Mouse (Mus musculus): ENCODE measurements around the gene Zfp442.
"Not testable (repeated sequence)": the region's sequence is repeated elsewhere in the genome, so short reads cannot be mapped to it uniquely, and the experiment has no call there.

Zfp442 gene

DNA sequence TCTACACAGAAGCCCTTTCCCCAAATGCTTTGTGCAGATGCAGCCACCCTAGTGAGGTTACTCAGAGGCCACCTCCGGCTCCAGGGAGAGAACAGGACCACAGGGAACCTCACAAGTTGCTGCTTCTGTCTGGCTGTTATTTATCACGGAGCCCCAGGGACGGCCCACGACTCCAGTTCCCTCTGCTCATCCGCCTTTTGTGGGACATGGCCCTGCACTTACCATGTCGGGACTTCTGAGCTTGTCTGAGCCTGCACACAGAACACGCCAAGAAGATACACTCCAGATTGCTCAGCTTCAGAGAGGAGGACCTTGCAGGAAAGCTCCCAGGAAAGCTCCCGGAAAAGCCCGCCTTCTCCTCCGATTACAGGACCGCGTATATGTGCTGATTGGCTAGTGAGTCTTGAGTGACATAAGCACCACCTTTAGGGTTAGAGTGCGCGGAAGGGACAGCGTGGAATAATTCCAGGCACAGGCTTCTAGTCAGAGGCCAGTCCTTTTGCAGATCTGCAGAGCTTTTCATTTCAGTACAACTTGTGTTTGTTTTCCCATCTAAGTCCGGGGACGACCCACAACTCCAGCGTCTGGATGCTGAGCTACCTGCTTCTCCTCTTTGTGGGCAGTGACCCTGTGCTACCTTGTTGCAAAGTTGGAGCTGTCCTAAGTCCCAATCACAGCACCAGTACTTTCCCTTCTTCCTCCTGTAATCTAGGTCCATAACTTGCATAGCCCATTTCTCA, at the start of gene Zfp442:
Gene Zfp442, minus strand, starts transcription at position 307 of the 740 bp plus-strand sequence.
- peak; percentile 63 to 68 for DNase-seq (ENCODE audit: low spot score in 2 of 2)

- not testable (repeated sequence) for DNase-seq (ENCODE audit: low spot score in 2 of 2)
These were observed 49.1 kb upstream of the Zfp442 start for GRCm38 (mm10) chr2:150500124-150500973.

- DNase-seq (ENCODE audit: low spot score in 2 of 2) = no peak
These were observed 41.7 kb upstream of the Zfp442 start for GRCm38 (mm10) chr2:150493031-150493430.

GRCm38 (mm10) chr2:150484939-150485778, 33.9 kb upstream of the Zfp442 start, which contains the start of gene Zfp345:
Zfp345 (minus strand) TSS chr2:150485091.
- not testable (repeated sequence) for DNase-seq (ENCODE audit: low spot score in 2 of 2)

GRCm38 (mm10) chr2:150439084-150439483, 12.2 kb downstream of the Zfp442 start:
- peak in 1 of 2 experiments; percentile 3 for DNase-seq (ENCODE audit: low spot score in 2 of 2)

DNA sequence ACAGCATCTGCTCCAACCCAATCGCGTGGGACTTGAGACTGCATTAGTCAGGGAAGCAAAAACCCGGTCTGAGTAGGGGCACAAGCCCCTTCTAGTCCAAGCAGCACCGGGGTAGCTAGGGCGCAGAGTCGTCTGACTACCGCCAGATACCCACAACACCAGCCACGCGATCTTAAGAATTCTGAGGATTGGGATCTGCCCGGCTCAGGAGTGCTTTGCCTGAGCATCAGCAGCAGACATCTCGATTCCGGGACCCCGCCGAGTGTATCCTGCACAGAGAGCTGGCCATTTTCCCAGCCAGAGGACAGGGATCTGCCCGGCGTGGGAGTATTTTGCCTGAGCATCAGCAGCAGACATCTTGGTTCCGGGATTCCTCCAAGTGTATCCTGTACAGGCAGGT, 39.1 kb downstream of the Zfp442 start:
- not testable (repeated sequence) for DNase-seq (ENCODE audit: low spot score in 2 of 2)

GRCm38 (mm10) chr2:150390198-150390597, 61.1 kb downstream of the Zfp442 start:
- no peak for DNase-seq (ENCODE audit: low spot score in 2 of 2)

DNA sequence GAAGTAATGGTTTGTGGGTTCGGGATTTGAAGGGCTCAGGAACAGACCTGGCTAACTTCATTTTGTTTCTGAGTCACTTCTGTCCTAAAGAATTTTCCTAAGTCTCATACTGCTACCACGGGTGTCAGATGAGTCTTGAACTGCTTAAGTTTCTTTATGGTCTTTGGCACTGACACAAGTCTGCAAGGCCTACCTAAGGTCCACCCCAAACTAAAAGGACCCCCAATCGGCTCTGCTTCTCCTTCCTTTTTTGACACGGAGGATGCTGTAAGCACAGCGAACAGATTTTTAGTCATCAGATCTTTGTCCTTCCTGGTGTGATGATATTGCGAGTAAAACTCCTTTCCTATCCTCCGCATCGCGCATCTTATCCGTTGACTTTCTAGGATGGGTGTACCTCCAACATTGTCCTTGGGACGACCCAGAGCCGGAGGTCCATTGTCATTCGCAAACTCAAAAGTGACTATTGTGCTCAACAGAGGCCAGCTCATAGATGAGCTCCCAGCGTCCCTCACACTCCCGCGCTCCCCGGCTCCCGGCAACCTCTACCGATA, 65.7 kb downstream of the Zfp442 start:
- DNase-seq (ENCODE audit: low spot score in 2 of 2) = not testable (repeated sequence)

DNA sequence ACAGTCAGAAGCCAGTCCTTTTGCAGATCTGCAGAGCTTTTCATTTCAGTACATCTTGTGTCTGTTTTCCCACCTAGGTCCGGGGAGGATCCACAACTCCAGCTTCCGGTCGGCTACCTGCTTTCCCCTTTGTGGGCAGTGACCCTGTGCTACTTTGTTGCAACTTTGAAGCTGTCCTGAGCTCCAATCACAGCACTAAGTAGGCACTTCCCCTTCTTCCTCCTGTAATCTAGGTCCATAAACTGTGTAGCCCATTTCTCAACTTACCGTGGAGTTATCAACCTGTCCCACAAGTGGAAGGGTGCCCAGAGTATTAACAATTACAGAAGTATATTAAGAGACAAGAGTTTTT, 88.4 kb downstream of the Zfp442 start:
- no peak for DNase-seq (ENCODE audit: low spot score in 2 of 2)

- DNase-seq (ENCODE audit: low spot score in 2 of 2) = peak; percentile 83
These were observed 89.0 kb downstream of the Zfp442 start, which contains the start of gene 3300002I08Rik for GRCm38 (mm10) chr2:150362113-150362877. 3300002I08Rik (minus strand) TSS chr2:150362765.
